Mouse (Mus musculus): ENCODE measurements around the gene Tent5a. TPM values are rescaled to one million over a fixed set of nuclear protein-coding genes. Genes with fewer than 3 reads are reported as not detected.

Gene Tent5a
- polyA plus RNA-seq (2015; fragmentation: Nextera tagmentation; extraction: Ambion mirVana) = 33.3 and 36.9 TPM in 2 replicates

GRCm38 (mm10) chr9:85327242-85328211 lies at the start of gene Tent5a:
Gene Tent5a (minus strand): TSS chr9:85327348.
- peak within 1 kb of the TSS; percentile 72 for H3K4me3 ChIP-seq
- no peaks in the 10 kb centered on the region for H3K36me3 ChIP-seq
- peaks cover 6% of the 10 kb centered on the region; the same call in 1 of the 2 replicates for H3K27me3 ChIP-seq
- ATAC-seq (ENCODE audit: insufficient number of reproducible peaks, low FRiP score, low TSS enrichment, low read depth) = peak; percentile 91
- H3K4me2 ChIP-seq = peak within 1 kb of the TSS; percentile 87
- peak within 1 kb of the TSS; percentile 65 for H3K9ac ChIP-seq
- H3K27ac ChIP-seq = peak within 1 kb of the TSS; percentile 95
- WGBS = under 1% methylated on average over 72 of the region's 72 CpGs
- no peaks in the 10 kb centered on the region for H3K9me3 ChIP-seq
- peaks cover 18% of the 10 kb centered on the region; the same call in 1 of the 2 replicates for H3K4me1 ChIP-seq

GRCm38 (mm10) chr9:85376643-85377307 lies 49.6 kb upstream of the Tent5a start:
- no peak for ATAC-seq (ENCODE audit: insufficient number of reproducible peaks, low FRiP score, low TSS enrichment, low read depth)
- Histone ChIP-seq H3K27me3 (no peaks in the 10 kb centered on the region), H3K4me3 (no peak overlapping the region), H3K36me3 (no peaks in the 10 kb centered on the region), H3K9me3 (no peaks in the 10 kb centered on the region), H3K27ac (no peak overlapping the region), H3K4me1 (no peaks in the 10 kb centered on the region), H3K4me2 (no peak overlapping the region), H3K9ac (no peak overlapping the region)
- 82% methylated on average over 3 of the region's 3 CpGs for WGBS

- no peak overlapping the region for H3K9ac ChIP-seq
- no peak for ATAC-seq (ENCODE audit: insufficient number of reproducible peaks, low FRiP score, low TSS enrichment, low read depth)
- H3K27me3 ChIP-seq = no peaks in the 10 kb centered on the region
- H3K4me2 ChIP-seq = no peak overlapping the region
- H3K9me3 ChIP-seq = no peaks in the 10 kb centered on the region
- H3K4me3 ChIP-seq = no peak overlapping the region
- H3K4me1 ChIP-seq = no peaks in the 10 kb centered on the region
- WGBS = 71% methylated on average over 4 of the region's 4 CpGs
- H3K36me3 ChIP-seq = no peaks in the 10 kb centered on the region
- H3K27ac ChIP-seq = no peak overlapping the region
Measured at GRCm38 (mm10) chr9:85375152-85375551, 48.0 kb upstream of the Tent5a start.

GRCm38 (mm10) chr9:85372034-85372433 lies 44.9 kb upstream of the Tent5a start:
- no peak overlapping the region for H3K4me3 ChIP-seq
- no peak overlapping the region for H3K4me2 ChIP-seq
- 84% methylated on average over 1 of the region's 1 CpGs for WGBS
- H3K27me3 ChIP-seq = no peaks in the 10 kb centered on the region
- H3K4me1 ChIP-seq = no peaks in the 10 kb centered on the region
- no peaks in the 10 kb centered on the region for H3K9me3 ChIP-seq
- H3K27ac ChIP-seq = no peak overlapping the region
- H3K9ac ChIP-seq = no peak overlapping the region
- H3K36me3 ChIP-seq = no peaks in the 10 kb centered on the region
- no peak for ATAC-seq (ENCODE audit: insufficient number of reproducible peaks, low FRiP score, low TSS enrichment, low read depth)

GRCm38 (mm10) chr9:85369512-85369911 lies 42.4 kb upstream of the Tent5a start:
- 87% methylated on average over 5 of the region's 5 CpGs for WGBS
- H3K9ac ChIP-seq = no peak overlapping the region
- H3K4me1 ChIP-seq = no peaks in the 10 kb centered on the region
- no peak for ATAC-seq (ENCODE audit: insufficient number of reproducible peaks, low FRiP score, low TSS enrichment, low read depth)
- H3K9me3 ChIP-seq = no peaks in the 10 kb centered on the region
- no peak overlapping the region for H3K27ac ChIP-seq
- no peaks in the 10 kb centered on the region for H3K36me3 ChIP-seq
- H3K4me3 ChIP-seq = no peak overlapping the region
- H3K27me3 ChIP-seq = no peaks in the 10 kb centered on the region
- no peak overlapping the region for H3K4me2 ChIP-seq

- Histone ChIP-seq H3K4me3 (no peak overlapping the region), H3K9me3 (no peaks in the 10 kb centered on the region), H3K4me2 (no peak overlapping the region), H3K27ac (no peak overlapping the region), H3K9ac (no peak overlapping the region), H3K36me3 (no peaks in the 10 kb centered on the region), H3K27me3 (no peaks in the 10 kb centered on the region), H3K4me1 (no peaks in the 10 kb centered on the region)
- 66% methylated on average over 7 of the region's 7 CpGs for WGBS
- no peak for ATAC-seq (ENCODE audit: insufficient number of reproducible peaks, low FRiP score, low TSS enrichment, low read depth)
Measured at GRCm38 (mm10) chr9:85357154-85357860, 30.2 kb upstream of the Tent5a start.

GRCm38 (mm10) chr9:85355559-85355958 lies 28.4 kb upstream of the Tent5a start:
- WGBS = 82% methylated on average over 5 of the region's 5 CpGs
- Histone ChIP-seq H3K9me3 (no peaks in the 10 kb centered on the region), H3K4me3 (no peak overlapping the region), H3K36me3 (no peaks in the 10 kb centered on the region), H3K4me2 (no peak overlapping the region), H3K9ac (no peak overlapping the region), H3K4me1 (no peaks in the 10 kb centered on the region), H3K27ac (no peak overlapping the region), H3K27me3 (no peaks in the 10 kb centered on the region)
- ATAC-seq (ENCODE audit: insufficient number of reproducible peaks, low FRiP score, low TSS enrichment, low read depth) = no peak

- Histone ChIP-seq H3K4me2 (no peak overlapping the region), H3K36me3 (no peaks in the 10 kb centered on the region), H3K9ac (no peak overlapping the region), H3K27ac (no peak overlapping the region), H3K9me3 (no peaks in the 10 kb centered on the region), H3K27me3 (no peaks in the 10 kb centered on the region), H3K4me1 (no peaks in the 10 kb centered on the region), H3K4me3 (no peak overlapping the region)
- WGBS = 57% methylated on average over 10 of the region's 10 CpGs
- no peak for ATAC-seq (ENCODE audit: insufficient number of reproducible peaks, low FRiP score, low TSS enrichment, low read depth)
Measured at GRCm38 (mm10) chr9:85347823-85348523, 20.8 kb upstream of the Tent5a start.

GRCm38 (mm10) chr9:85342892-85343785 lies 16.0 kb upstream of the Tent5a start:
- Histone ChIP-seq H3K4me3 (no peak overlapping the region), H3K36me3 (no peaks in the 10 kb centered on the region), H3K27me3 (no peaks in the 10 kb centered on the region), H3K27ac (no peak overlapping the region), H3K4me2 (no peak overlapping the region), H3K9me3 (no peaks in the 10 kb centered on the region), H3K4me1 (no peaks in the 10 kb centered on the region), H3K9ac (no peak overlapping the region)
- ATAC-seq (ENCODE audit: insufficient number of reproducible peaks, low FRiP score, low TSS enrichment, low read depth) = no peak
- WGBS = 64% methylated on average over 8 of the region's 8 CpGs

GRCm38 (mm10) chr9:85340303-85340702 lies 13.2 kb upstream of the Tent5a start:
- Histone ChIP-seq H3K9ac (no peak overlapping the region), H3K27me3 (no peaks in the 10 kb centered on the region), H3K9me3 (no peaks in the 10 kb centered on the region), H3K4me2 (no peak overlapping the region), H3K27ac (no peak overlapping the region), H3K4me3 (no peak overlapping the region), H3K36me3 (no peaks in the 10 kb centered on the region), H3K4me1 (no peaks in the 10 kb centered on the region)
- WGBS = 73% methylated on average over 3 of the region's 3 CpGs
- ATAC-seq (ENCODE audit: insufficient number of reproducible peaks, low FRiP score, low TSS enrichment, low read depth) = no peak

Measured in limb, embryonic 15.5 days (tissue).